Mouse (Mus musculus): Measurements from ENCODE around the gene Crcp. TPM values are rescaled to one million over a fixed set of nuclear protein-coding genes. Genes with fewer than 3 reads are reported as not detected.
"Not testable (repeated sequence)": the region's sequence is repeated elsewhere in the genome, so short reads cannot be mapped to it uniquely, and the experiment has no call there.

The Crcp gene
- total RNA-seq, 2 experiments from 2014 or later, result 44.4 to 49.5 TPM

DNA sequence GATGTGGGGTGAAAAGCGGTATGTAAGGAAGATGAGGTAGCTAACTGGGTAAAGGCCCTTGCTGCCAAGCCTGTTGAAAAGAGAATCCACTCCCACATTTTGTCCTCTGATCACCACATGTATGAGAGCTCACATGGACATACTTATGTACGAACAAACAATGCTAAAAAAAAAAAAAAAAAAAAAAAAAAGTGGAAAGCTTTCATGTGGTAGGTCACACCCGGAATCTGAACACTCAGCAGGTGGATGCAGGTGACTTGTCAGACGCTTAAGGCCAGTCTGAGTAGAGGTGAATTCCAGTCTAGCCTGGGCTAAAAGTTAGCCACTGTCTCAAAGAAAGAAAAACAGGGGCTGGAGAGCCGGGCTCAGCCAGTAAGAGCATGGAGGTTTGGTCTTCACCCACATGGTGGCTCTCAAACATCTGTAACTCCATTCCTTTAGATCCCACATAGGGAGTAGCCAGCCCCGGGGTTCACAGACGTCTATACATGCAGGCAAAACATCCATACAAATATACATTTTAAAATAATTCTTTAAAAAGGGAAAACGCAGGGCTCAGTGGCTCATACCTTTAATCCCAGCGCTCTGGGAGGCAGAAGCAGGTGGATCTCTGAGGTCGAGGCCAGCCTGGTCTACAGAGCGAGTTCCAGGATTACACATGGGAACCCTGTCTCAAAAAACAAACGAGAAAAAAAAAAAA is 5.9 kb upstream of the Crcp start:
- intact Hi-C loops (cut with DNase I), result loop anchor here (10.0 kb wide), 1 partner anchor 122 kb away; the partner anchor contains the start of gene Kctd7
- DNase-seq, result no peak

DNA sequence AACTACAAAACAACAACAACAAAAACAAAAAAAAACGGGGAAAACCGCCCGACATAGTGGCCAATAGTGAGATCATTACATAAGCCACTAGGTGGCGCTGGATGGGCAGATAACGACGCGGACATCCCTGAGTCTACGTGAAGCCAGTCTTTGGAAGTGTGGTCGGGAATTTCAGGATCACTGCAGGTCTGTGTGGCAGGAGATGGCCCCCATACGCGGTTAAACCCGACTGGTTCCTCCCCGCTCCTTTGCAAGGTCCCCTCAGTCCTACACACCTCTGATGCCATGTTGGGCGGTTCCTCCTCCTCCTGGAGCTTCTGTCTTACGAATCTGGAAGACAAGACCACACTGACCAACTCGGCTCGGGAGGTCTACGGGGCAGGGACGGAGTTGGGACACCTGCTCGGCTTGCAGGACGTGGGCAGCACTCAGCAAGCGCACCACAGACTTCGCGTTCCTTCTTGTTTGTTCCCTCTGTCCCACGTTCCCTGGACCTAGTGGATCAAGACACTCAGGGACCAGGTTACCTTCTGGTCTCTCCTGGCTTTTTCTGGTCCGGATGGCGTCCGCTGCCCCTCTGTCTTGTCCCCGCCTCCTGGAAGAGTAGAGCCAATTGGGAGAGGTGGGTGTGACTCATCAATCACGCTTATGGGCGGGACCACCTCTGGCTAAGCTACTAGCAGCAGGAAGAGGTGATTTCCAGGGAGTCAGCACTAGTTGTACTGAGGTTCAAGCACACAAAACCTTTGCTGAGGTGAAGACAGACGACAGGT is 5.1 kb upstream of the Crcp start:
- intact Hi-C loops (cut with DNase I), result loop anchor here (10.0 kb wide), 1 partner anchor 121 kb away; the partner anchor contains the start of gene Kctd7
- peak; percentile 69 for DNase-seq

DNA sequence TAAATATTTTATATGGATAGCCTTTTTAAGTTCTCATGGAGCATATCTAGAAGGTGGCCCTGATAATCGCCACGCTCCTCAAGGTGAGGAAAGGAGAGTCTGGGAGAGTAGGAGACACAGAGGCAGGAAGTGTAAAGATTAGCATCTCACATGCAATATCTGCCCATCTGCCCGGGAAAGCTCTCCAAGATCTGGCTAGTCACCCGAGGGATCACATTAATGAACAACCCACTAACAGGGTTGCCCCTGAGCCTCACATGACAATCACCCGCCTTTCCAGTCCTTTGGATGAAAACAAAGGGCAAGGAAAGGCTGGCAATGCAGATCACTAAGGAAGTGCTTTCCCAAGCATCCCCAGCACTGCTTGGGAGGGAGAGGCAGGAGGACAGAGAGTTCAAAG is 2.0 kb upstream of the Crcp start:
- intact Hi-C loops (cut with DNase I), result loop anchor here (10.0 kb wide), 1 partner anchor 118 kb away; the partner anchor contains the start of gene Kctd7
- no peak for DNase-seq

DNA sequence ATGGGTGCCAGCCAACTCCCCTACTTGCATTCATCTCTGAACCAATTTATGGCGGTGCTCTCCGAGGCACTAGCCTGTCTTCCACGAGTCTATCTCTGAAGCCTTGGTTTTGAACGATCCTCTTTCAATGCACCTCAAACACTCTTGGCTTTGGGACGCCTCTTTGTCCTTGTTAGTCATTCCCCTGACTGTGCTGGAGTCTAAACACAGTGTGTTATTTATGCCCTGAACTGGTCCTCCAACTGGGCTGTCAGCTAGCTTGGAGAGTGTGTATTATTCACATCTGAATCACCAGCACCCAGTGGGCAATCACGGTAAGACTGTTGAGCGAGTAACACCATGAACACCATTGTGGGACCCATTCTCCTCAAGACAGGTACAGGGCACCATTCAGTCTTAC is 1.4 kb upstream of the Crcp start:
- no peak for DNase-seq
- intact Hi-C loops (cut with DNase I), result loop anchor here (10.0 kb wide), 1 partner anchor 117 kb away; the partner anchor contains the start of gene Kctd7

DNA sequence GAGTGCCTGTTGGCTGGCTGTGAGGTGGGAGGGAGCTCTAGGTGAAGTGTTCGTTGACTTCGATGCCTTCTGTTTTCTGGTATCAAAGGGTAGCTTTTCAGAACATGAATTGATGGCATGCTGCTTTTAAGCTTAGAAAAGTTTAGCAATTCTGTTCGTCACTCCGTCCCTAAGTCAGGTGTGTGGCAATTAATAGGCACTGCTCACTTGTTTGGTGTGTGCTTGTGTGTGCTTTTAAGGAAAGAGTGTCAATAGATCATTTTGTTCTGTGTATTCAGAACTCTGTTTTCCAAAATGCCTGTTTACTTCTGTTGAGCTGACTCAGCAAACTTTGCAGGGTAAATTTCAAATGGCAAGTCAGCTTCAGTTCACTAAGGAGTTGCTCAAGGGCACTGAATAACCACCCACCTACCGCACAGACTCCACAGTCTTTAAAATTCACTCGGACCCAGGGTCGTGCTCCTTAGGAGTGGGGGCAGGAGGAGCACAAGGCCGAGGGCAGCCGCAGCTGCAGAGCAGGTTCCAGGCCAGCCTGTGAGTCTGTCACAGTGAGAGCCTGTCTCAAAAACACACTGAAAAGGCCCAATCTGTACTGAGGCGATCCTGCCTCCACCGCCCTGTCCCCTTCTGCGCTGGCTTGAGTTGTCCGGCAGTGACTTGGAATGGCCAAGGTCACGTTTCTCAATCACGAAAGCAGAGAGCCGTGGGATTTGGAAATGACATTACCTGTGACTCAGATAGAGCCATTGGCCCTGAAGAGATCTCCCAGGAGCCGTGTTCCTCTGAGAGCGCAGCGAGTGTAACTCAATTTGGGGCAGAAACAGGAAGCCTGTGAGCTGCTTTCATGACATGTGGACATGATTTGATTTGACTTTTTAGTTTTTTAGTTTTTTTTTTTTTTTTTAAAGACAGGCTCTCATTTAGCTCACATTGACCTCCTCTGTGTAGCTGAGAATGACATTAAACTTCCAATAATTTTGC is 2.6 kb downstream of the Crcp start:
- intact Hi-C loops (cut with DNase I), result no loop called here
- DNase-seq, result no peak

DNA sequence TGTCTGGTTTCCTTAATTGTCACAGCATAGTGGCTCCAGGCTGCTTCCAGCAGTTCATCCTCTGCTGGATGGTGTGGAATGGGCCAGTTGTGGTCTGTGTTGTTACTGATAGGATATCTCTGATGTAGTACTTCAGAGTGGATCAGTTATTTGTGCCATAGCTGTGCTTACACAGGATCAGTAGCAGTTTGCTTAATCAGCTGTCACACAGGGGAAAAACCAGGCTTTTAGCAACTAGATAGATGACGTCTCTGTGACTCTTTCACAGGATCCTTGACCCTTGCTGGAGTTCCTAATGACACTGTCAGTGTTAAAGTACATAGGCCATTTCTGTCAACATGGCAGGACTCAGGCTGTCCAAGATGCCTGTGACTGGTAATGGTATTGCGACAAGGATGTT is 4.8 kb downstream of the Crcp start:
- intact Hi-C loops (cut with DNase I), result no loop called here

DNA sequence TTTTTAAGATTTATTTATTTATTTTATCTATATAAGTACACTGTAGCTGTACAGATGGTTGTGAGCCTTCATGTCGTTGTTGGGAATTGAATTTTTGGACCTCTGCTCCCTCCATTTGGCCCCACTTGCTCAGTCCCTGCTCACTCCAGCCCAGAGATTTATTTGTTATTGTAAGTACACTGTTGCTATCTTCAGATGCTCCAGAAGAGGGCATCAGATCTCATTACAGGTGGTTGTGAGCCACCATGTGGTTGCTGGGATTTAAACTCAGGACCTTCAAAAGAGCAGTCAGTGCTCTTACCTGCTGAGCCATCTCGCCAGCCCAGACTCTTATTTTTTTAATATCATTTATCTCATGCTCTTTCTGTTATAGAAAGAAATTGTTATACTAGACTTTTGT is 7.2 kb downstream of the Crcp start:
- intact Hi-C loops (cut with DNase I); DNase-seq: not testable (repeated sequence)

More for the DNA sequence above, 4.8 kb downstream of the Crcp start:
- no peak for DNase-seq

DNA sequence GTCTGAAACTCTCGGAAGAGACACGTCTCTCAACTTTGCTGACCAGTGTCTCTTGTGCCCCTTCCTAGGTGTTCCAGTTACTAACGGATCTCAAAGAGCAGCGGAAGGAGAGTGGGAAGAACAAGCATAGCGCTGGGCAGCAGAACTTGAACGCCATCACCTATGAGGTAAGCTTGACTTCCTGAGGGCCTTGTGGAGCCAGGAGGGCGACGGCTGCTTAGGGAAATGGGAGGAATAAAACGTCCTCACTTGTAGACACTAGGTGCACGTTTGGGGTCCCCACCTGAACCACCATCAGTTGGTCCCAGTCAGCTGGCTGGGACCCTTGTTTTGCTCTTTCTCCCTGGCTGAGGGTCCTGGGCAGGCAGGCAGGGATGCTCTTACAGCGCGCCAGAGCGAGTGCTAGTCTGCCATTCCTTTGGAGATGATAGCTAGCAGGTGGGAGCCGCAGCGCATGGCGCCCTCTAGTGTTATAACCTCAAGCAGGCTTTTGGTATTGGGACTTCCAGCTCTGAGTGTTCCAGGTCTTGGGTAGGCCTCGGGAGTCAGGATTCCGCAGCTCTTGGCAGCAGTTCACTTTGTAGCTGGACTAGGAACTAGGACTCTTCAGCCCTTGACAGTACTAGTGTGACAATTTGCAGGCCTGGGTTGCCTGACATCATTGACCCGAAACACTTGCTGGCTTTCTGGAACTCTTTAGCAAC is 8.8 kb downstream of the Crcp start:
- intact Hi-C loops (cut with DNase I), result no loop called here
- DNase-seq, result peak; percentile 58

DNA sequence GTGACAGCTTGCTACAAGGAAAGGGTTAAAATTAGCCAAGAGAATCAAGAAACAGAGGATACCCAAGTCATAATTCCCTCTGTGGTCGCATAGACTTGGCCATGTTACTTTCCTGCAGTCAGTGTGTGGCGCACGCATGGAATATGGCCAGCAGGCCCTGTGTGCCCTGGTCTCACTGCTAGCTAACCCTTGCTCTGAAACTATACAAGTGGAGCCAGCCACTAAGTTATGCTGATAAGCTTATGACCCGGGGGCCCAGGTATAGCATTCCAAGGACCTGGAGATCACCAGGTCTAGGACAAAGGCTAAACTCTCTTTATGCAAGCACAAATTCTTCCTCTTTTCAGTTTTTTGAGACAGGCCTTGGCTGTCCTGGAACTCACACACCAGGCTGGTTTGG is 11.7 kb downstream of the Crcp start:
- intact Hi-C loops (cut with DNase I), result no loop called here
- DNase-seq, result no peak

DNA sequence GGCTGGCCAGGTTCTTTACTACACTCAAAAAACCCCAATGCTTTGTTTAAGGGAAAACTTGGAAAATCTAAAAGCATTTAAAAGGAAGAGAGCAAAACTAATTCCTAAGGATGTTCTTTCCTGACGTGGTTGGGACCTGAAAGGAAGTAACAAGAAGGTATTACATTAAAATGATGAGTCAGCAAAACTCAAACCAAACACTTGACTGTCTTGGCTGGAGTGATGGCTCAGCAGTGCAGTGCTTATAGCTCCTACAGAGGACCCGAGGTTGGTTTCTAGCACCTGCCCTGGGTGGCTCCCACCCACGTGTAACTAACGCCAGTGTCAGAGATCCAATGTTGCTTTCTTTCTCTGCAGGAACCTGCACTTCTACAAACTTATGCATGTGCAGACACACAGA is 12.2 kb downstream of the Crcp start:
- DNase-seq, result no peak
- intact Hi-C loops (cut with DNase I), result no loop called here

DNA sequence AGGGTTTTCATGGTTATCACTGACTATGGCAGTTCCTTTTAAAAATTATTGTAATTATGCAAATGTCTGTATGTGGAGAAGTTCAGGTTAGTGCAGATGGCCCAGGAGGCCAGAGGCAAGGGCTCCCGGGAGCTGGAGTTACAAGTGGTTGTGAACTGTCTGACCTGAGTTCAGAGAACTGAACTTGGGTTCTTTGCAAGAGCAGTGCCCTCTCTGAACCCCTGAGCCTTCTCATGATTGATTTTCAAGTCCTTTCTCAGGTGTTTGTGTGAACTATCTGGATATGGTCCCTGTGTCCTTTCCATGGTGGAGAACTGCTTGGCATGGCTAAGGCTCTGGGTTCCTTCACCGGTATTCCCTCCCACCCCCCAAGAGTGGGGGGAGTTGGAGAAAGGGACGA is 14.7 kb downstream of the Crcp start:
- intact Hi-C loops (cut with DNase I), result no loop called here
- DNase-seq, result no peak

DNA sequence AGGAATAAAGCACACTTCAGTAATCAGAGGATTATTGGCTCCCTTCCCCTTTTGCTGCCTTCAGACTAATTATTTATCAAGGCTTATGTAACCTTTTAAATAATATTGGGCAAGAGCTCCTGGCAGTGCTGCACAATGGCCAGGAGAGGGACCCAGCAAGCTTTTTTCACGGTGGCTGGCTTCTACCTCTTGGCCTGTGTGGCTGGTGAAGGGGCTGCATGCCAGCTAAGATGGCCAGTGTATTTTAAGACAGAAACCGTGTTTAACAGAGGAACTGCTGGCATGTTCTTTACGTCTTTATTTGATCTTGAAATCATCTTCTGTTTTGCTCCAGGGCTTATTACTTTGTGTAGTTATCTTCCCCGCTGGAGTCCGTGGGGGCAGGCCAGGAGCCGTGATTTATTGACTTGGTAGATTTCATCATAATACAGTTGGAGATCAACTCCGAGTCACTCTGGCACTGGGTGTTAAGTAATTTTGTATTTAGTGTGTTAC is 15.2 kb downstream of the Crcp start:
- peak; percentile 63 for DNase-seq
- intact Hi-C loops (cut with DNase I), result no loop called here

DNA sequence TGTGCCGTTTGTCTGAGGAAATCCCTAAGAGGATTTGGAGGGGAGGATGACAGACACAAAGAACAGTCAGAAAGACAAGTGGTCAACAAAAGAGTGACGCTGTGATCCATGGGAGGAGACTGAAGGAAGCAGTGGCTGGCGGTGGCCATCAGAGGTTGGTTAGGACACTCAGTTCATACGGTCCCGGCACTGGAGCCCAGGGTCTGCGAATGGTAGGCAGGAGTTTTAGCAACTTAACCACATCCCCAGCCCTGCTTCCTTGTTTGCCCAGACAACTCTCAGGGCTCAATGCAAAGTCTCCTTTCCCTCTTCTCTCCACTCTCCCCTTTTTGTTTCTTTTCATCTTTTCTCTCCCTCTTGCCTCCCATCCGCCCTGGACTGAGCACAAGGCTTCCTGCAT is 17.0 kb downstream of the Crcp start:
- intact Hi-C loops (cut with DNase I), result loop anchor here (5.0 kb wide), 1 partner anchor 86 kb away; no protein-coding TSS in a partner anchor
- no peak for DNase-seq

DNA sequence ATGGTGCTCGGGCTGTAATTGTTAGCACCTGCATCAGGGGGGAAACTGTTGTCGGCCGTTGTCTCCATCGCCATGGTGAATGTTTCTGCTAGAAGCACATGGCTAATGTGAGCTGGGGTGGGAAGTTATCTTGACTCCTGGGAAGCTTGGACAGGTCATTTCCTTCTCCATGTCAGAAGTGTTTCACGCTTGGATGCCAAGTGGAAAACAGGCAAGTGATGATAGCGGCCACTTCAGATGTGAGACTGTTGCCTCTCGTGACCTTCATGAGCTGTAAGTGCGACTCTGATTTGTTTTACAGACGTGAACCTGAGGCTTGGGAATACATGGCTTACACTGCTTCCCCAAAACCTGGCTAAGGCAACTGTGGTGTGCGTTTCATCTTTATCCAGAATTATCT is 17.5 kb downstream of the Crcp start:
- DNase-seq, result no peak
- intact Hi-C loops (cut with DNase I), result loop anchor here (5.0 kb wide), 1 partner anchor 86 kb away; no protein-coding TSS in a partner anchor

DNA sequence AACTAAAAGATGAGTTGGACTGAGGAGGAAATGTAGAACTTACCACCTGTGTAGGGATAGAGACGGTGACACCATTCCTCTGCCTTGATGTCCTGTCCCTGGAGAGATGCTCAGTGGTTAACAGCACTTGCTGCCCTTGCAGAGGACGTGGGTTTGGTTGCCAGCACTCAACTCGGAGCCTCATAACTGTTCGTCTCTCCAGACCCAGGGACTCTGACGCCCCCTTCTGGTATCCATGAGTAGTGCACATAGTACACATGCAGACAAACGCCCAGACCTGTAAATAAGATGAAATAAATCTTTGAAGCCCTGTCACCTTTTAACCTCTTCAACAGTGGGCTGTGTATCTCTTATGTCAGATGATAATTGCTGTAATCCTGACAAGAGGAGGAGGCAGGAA is 17.9 kb downstream of the Crcp start:
- intact Hi-C loops (cut with DNase I), result loop anchor here (5.0 kb wide), 1 partner anchor 85 kb away; no protein-coding TSS in a partner anchor
- DNase-seq, result no peak

DNA sequence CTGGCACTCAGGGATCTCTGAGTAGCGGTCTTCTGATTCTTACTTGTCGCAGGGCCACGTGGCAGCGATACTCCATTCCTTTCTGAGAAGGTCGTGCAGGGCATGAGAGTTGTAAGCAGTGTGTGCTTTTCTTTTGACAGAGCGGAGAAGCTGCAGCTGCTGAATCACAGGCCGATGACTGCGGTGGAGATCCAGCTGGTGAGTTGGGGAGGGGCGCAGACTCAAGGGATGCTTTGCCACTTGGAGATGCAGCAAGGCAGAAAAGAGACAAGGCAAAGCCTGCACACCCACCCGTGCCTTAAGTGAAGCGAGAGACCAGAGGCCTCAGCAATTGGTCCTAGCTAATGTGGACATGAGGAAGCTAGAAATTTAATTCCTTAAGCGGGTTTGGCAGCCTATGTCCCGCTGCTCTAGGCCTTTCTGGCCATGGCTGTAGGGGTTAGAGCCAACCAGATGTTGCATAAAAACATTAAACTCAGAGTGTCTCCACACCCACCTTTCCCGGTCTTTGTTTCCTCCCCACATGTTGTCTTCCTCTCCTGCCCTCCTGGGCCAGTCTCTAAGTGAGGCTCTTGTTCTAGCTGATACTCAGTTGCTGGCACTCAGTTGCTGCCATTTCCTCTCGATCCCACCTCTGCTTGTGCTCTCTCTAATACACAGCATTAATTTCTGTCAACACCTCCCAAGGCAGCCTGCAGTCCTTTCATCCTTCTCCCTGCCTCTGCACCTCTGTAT is 19.9 kb downstream of the Crcp start:
- DNase-seq, result peak; percentile 33
- intact Hi-C loops (cut with DNase I), result loop anchor here (5.0 kb wide), 1 partner anchor 83 kb away; no protein-coding TSS in a partner anchor

DNA sequence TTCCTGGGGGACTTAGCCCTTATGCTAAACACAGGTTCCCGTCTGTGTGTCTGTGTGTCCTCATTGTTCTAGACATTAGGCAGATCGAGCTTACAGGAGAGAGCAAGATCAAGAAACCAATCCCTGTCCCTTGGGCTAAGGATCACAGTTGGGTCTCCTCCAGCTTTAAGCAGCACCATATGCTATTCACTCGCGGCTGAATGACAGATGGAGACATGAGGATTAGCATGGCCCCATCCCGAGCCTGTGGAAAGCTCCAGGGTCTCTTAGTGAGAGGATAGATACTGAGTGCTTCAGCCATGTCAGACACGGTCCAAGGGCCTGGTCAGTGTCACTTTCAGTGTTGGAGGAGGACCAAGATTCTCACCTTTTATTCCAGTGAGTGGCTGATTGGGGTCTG is 21.3 kb downstream of the Crcp start:
- intact Hi-C loops (cut with DNase I), result no loop called here
- DNase-seq, result peak; percentile 67

DNA sequence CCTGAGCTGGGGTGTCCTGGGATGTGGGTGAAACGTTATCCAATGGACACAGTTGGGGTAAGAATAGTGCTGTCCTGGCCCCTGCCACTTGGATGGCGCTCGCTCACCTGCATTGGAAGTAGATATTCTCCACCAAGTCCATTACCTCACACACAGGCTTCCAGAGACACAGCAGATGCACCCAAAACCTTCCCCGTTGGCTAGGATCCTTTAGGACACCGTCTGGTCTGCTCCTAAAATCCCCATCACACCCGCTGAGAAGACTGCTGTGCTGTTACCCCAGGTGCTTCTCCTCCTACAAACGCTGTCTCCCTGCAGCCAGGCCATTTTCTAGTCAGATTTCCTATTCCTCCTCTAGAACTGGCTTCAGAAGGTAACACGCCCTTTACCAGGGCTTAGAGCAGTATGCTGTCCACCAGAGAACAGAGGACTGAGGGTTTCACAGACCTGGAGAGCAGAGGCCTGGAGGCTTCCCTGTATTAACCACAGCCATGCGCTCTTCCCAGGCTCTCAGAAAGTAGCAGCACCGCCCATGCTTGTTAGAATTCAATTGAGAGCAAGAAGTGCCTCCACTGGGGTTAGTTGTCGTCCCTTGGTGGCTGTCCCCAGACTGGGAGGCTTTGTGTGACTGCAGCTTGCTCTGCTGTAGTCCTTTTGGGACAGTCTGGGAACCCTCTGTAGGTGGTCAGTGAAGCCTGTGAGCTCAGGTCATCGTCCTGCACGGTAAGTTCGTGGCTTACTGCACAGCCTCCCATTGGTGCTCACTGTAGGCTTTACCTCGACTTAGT is 22.2 kb downstream of the Crcp start:
- DNase-seq, result no peak
- intact Hi-C loops (cut with DNase I), result no loop called here

Data from left cerebral cortex, postnatal 4 days (tissue).